Mouse (Mus musculus) monocyte, adult 2 months (primary cell): ENCODE results near the gene Capn5.

Source experiments
- DNase-seq, 2 experiments: peaks; one replicate each; pipeline ENCODE4 v3.0.0; 2022; ENCODE audit warnings: low spot score in 2 of 2, low read depth in 1 of 2

The Capn5 gene

DNA sequence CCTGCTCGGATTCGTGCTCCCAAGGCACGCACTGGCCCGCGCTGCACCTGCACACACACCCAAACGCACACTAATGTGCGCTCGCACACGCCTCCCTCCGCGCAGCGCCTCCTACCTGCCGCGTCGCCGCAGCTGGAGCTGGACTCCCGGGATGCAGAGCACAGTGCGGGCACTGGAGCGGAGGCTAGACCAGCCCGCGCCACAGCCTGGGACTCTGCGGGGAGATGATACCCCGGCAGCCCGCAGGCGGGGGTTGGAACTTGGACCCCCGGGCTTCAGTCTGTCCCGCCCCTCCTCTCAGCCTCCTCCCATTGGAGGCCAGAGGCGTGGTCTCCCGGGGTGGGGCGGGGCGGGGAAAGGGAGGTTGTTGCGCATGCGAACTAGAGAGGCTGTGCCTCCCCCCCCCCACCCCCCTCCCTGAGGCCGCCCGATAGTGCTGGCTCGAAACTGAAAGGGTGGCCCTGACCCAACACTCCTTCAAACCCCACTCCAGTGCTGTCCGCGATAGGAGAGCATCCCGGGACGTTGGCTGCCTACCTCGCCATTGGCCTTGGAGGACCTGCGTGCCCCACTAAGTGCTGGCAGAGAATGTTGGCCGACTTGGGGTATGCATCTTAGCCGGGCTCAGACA is at the start of gene Capn5:
Gene Capn5, minus strand, starts transcription at position 346 of the 631 bp plus-strand sequence.
- DNase-seq: peak in 1 of 2 experiments; percentile 17

DNA sequence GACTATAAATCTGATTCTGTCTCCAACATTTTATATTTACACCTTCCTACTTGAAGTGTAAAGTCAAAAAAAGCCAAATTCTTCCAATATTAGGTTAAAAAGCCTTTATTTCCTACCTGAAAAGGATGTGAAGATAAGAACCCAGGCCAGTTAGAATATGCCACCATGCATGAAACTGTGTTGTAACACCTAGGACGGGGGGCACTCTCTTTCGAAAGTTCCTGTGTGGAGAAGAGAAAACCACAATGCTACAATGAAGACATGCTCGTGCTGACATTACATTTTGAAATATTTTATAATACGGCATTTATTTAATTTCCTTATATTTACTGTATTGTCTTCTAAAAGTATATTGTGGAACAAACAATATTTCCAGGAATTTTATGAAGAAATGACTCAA is 45.7 kb upstream of the Capn5 start:
- no peak for DNase-seq

GRCm38 (mm10) chr7:98216713-98217112 is 38.6 kb upstream of the Capn5 start:
- DNase-seq: no peak

GRCm38 (mm10) chr7:98202946-98203345 is 24.9 kb upstream of the Capn5 start:
- DNase-seq: no peak

DNA sequence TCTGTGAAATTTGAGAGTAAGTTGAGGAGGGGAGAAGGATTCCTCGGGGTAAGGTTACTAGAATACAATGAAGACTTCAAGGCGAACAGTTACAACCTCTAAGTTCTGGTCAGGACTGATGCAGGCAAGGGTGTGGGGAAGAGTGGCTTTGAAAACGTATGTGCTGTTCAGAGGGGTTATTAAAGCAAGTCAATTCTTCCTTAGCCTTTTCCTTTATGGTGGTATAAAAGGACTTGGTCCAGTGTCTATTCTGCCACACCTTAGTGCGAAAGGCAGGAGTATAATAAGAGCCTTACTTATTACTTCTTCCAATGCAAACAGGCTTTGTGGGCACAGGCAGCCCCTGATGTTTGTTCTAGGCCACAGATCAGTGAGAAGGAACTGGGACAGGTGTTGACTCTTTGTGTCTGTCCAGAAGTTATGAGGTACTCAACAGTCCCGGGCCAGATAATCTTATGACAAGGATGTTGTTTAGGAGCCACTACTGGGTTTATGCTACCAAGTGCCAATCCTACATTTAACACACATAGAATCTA is 23.5 kb upstream of the Capn5 start:
- DNase-seq: no peak

- DNase-seq: no peak
Measured at GRCm38 (mm10) chr7:98200396-98200795, 22.3 kb upstream of the Capn5 start.

DNA sequence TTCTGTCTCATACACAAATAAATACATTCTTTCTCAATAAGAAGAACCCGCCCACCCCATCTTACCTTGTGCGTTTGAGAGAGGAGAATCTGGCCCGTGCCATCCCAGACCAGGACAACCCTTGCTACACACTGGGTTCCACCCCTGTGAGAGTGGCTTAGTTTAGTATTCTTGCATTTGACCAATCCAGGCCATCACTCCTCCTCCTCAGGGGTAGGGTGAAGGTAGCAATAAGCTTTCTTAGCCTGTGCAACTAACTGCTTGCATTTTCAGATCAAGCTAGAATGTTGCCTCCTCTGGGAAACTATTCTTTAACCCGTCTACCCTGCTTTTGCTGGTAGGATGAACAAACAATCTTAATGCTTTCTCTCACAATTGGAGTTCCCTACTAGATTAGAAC is 21.3 kb upstream of the Capn5 start, which contains the start of gene B3gnt6:
Gene B3gnt6, minus strand, starts transcription at position 101 of the 400 bp plus-strand sequence.
- DNase-seq: no peak

- no peak for DNase-seq
Measured at GRCm38 (mm10) chr7:98195151-98195801, 17.2 kb upstream of the Capn5 start.

DNA sequence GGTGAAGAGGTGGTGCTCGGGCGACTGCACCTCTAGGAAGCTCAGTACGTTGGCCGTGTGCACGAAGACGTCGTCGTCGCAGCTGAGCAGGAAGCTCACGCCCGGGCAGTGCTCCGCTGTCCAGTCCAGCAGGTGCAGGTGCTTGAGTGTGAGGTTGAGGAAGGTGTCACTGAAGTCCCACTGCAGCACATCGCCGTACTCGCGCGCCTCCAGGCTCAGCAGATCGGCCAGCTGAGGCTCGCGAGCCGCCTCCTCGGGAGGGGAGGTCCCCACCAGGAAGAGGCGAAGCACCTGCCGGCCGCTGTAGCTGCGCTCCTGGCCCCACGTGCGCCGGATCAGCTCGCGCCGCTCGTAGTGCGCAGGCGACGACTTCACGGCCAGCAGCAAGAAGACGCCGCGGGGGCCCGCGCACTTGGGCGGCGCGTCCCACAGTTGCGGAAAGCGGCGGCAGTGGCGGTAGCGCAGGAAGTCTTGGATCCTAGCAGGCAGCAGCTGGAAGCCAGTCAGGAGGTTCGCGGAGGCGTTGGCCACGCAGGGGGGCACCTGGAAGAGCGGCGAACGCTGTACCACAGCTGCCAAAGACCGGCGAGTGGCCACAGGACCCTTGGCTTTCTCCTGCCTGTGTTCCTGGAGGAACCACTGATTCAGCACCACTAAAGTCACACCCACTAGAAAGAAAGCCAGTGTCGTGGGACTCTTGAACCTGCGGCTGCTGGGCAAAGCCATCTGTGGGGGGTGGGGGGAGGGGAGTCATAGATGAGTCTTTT is 16.1 kb upstream of the Capn5 start:
- DNase-seq: no peak

- no peak for DNase-seq
Measured at GRCm38 (mm10) chr7:98193515-98194025, 15.5 kb upstream of the Capn5 start.

DNA sequence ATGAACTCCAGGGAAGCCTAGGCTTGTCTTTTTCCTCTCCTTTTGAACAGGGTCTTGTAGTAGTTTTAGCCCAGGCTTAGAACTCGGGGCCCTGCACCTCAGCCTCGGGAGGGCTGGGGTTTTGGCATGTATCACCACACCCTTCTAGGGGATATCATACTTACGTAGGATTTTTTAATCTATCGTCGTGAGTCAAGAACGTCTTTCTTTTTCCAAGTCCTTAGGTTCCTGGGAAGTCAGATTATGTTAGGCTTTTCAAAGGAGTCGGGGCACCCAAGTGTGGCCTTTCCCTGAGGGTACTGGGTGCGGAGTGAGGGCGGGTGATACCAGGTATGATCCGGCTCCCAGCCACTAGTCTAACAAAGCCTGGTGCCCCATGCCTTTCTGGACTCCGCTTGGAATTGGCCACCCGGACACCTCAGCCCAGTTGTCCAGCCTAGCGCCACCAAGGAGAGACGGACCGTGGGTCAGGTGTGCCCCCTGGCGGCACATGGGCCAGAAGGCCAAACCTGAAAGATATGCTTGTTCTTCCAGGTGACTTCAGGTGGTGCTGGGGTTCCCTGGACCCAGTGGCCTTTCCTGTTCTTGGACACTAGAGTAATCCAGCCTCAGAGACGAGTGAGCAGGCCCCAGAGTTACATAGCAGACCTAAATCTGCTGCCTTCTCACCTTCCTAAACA is 13.6 kb upstream of the Capn5 start:
- DNase-seq: no peak

- no peak for DNase-seq
Measured at GRCm38 (mm10) chr7:98190578-98190977, 12.5 kb upstream of the Capn5 start.

DNA sequence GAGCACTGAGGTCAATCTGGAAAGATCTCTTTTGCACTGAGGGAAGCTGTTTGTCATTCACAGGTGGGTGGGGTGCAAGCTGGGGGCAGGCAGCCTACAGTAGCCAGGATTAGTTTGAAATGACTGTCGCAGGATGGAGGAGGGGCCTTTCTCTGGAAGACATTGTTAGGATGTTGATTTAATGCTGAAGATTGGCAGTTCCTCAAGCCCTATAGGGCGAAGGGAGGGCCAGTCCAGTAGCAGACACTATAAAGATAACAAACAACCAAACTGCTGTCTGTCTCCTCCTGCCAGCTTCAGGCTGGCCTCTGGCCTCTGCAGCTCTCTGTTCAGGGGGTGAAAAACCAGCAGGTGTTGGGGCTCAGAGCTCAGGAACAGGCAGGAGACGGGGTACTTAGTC is 11.7 kb upstream of the Capn5 start:
- DNase-seq: no peak

DNA sequence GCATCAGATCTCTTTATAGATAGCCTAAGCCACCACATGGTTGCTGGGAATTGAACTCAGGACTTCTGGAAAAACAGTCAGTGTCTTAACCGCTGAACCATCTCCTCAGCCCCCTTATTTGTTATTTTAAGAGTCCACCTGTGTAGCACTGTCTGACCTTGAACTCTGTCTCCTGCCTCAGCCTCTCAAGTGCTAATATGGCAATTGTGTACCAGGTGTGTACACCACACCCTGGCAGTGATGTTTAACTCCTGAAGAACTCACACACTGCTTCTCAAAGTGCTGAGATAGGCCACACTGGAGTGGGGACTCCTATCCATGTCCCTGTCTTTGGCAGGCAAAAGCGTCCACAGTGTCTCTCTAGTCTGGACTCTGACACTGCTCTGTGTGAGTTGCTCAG is 10.6 kb upstream of the Capn5 start:
- DNase-seq: no peak

DNA sequence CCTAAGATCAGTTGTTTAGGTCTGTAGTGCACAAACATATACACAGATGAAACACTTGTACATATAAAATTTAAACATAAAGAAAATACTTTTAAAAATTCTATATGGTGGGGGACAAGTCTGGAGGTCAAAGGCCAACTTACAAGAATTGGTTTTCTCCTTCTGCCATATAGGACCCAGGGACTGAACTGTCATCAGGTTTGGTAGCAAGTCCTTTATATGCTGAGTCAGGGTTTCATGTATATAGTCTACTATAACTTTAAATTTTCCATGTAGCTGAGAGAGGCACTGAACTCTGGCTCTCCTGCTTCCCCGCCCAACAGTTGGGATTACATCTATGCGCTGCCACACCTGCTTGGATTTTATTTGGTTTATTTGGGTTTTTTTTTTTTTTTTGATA is 10.2 kb upstream of the Capn5 start:
- DNase-seq: no peak

- DNase-seq: peak in 1 of 2 experiments; percentile 10
Measured at GRCm38 (mm10) chr7:98187332-98187731, 9.3 kb upstream of the Capn5 start.

DNA sequence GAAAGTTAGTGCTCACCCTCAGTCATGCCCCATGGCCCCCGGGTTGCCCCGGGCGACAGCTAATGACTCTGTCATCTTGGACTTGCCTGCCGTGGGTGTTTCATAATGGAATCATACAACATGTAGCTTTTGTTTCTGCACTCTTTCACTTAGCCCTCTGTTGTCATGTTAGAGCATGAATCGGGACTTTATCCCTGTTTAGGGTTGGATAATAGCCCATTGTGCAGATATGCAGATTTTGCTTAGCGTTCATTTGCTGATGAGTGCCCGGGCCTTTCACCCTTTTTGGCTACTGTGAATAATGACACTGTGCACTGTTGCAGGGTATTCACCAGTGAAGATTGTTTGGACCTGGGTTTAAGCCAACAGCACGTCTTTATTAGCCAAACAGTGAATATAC is 8.6 kb upstream of the Capn5 start:
- no peak for DNase-seq

DNA sequence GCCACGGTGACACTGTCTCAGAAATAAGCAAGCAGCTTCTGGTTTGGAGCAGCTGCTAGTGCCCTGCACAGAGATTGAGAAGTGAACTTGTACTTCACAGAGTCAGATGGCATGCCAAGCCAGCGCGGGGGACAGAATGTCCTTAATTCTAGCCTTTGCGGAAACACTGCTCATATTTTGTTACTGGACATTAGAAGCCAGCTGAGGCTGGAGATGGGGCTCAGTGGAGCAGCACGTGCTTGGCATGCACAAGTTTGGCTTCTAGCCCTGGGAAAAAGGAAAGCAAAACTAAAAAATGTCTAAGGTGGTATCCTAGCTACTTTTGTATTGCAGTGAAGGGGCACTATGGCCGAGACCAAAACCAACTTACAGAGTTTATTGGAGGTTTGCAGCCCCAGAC is 7.3 kb upstream of the Capn5 start:
- no peak for DNase-seq

GRCm38 (mm10) chr7:98178560-98179231 is 622 bp upstream of the Capn5 start:
- DNase-seq: no peak

GRCm38 (mm10) chr7:98177566-98177928 is 527 bp downstream of the Capn5 start:
- DNase-seq: no peak

- DNase-seq: no peak
Measured at GRCm38 (mm10) chr7:98177071-98177485, 996 bp downstream of the Capn5 start.
